Mouse (Mus musculus): Measurements from ENCODE around the gene Vmn1r36.
"Not testable (repeated sequence)": the region's sequence is repeated elsewhere in the genome, so short reads cannot be mapped to it uniquely, and the experiment has no call there.

Vmn1r36 gene

GRCm38 (mm10) chr6:66719068-66719467 is at the start of gene Vmn1r36:
TSS of gene Vmn1r36 (minus strand) at chr6:66719168.
- not testable (repeated sequence) for DNase-seq (ENCODE audit: low spot score in 2 of 2)

DNA sequence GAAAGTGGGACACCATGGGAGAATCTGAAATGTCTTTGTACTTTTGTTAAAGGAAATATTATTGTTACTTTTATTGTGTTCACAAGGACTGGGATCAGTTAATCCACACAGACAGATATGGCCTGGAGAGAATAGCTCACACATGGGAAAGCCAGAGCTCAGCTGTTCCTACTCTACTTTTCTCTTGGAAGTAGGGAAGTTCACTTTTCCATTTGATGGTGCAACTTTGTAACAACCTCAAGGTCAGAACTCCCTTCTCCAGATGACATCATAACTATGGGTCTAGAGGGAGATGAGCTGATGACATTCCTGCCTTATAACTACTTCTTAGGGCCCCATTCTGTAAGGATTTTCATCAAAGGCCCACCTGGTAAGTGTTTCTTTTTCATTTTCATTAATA is 10.1 kb upstream of the Vmn1r36 start, which contains the start of gene Vmn1r37:
Gene Vmn1r37, plus strand, starts transcription at position 301 of the 400 bp plus-strand sequence.
- DNase-seq (ENCODE audit: low spot score in 2 of 2), result not testable (repeated sequence)

DNA sequence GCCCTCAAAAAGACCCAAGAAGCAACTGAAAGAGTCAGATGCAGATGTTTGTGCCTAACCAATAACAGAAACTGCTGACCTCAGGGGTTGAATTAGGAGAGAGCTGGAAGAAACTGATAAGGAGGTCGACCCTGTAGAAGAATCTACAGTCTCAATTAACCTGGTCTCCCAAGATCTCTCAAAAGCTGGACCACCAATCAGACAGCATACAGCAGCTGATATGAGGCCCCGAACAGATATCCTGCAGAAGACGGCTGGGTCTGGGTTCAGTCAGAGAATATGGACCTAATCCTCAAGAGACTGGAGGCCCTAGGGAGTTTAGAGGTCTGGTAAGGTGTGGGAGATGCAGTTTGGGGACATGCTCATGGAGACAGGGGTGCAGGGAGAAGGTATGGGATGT is 5.1 kb downstream of the Vmn1r36 start:
- DNase-seq (ENCODE audit: low spot score in 2 of 2), result no peak

DNA sequence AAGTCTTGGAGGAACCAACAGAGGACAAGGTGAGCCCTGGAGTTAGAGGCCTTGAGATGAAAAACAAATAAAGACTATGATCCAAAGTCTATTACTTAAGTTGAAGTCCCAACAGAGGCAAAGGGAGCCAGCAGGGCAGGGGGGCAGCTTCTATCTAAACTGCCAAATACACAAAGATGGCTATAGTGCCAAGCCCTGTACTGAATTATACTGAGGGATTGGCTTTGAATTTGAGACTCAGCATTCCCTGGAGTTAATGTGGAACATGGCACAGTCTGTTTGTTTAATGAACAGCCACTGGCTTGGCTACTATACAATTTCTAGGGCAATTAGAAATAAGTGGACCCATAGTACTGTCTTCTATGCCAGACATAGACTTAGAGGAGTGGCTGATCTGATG is 10.1 kb downstream of the Vmn1r36 start:
- DNase-seq (ENCODE audit: low spot score in 2 of 2), result no peak

DNA sequence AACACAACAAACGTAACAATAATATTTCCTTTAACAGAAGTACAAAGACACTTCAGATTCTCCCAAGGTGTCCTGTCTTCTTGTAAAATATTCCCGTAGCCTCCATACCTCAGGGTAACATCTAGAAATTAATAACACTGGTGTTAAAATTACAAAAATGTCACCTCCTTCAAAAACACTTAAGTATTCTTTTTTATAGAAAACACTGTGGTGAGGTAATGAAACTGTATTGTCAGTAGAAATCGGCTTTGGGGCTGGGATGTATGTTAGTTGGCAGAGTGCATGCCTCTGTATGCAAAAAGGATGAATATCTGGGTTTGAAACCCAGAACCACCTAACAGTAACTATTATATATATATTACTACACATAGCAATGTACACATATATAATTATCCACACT is 33.2 kb downstream of the Vmn1r36 start, which contains the start of gene Vmn1r35:
Gene Vmn1r35, minus strand, starts transcription at position 101 of the 400 bp plus-strand sequence.
- DNase-seq (ENCODE audit: low spot score in 2 of 2), result no peak

Data from spleen, postnatal 10 days (tissue).